Mouse (Mus musculus): Measurements from ENCODE around the gene Serpinb1b. TPM values are rescaled to one million over a fixed set of nuclear protein-coding genes. Genes with fewer than 3 reads are reported as not detected.

Serpinb1b gene
- polyA plus RNA-seq, 1 experiment: 0.19 TPM

DNA sequence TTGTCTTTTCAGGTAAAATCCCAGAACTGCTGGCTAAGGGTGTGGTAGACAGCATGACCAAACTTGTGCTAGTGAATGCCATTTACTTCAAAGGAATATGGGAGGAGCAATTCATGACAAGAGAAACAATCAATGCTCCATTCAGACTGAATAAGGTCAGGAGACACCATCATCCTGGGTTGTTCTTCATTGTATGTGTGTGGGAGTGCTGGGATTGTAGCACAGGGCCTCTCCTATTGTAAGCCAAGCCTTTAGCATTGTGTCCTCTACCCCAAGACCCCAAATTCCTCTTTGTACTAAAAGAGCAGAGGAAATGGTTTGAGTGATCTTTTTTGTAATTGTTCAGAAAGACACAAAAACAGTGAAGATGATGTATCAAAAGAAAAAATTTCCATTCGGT lies 12.9 kb downstream of the Serpinb1b start:
- DNase-seq (ENCODE audit: low read depth): no peak

DNA sequence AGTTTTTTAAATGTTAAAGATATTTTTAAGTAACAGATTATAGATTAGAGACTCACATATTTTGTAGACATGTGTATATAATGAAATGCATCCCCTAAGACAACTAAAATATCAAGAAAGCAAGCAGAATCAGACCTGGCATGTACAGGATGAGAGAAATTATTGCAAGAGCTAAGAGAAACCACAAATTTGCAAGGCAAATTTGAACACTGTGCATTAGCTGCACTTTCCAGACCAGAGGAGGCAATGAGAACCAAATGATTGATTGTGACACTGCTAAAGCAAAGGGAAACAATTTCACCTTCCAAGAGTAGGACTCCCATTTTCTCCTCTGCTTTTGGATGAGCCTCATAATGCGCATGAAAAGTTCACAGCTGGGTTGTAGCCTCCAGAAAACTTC lies 17.2 kb downstream of the Serpinb1b start:
- no peak for DNase-seq (ENCODE audit: low read depth)

DNA sequence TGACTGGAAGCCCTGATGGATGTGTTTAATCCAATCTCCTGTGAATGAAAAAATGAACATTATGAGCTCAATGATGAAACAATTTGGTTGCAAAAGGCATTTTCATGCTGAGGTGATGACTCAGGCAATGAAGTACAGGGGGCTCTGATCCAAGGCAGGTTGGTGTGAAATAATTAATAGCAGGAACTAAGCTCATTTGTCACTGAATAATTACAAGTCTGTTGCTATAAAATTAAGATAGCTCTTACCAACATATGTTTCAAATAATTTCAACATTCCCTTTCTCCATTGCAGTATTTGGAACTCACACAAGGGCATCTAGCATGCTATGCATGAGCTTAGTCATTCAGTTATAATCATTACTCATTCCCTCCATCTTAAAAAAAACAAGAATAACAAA lies 27.3 kb downstream of the Serpinb1b start:
- no peak for DNase-seq (ENCODE audit: low read depth)

DNA sequence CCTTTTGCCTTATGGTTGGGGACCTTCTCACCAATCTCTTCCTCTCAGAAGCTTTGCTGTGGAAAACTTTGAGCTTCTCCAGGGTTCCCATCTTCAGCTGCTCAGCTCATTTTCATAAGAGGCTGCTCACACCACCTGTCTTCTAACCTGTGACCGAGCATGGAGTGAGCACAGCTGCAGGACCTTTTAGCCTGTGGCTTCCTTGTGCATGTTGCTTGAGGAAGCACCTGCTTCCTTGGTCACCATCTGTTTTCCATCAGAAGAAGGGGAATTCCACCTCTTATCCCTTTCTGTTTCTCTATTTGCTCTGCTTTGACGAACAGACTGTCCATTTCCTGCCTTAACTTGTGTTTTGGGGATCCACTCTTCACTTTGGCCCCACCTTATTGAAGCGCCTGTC lies 34.7 kb downstream of the Serpinb1b start:
- DNase-seq (ENCODE audit: low read depth): no peak

DNA sequence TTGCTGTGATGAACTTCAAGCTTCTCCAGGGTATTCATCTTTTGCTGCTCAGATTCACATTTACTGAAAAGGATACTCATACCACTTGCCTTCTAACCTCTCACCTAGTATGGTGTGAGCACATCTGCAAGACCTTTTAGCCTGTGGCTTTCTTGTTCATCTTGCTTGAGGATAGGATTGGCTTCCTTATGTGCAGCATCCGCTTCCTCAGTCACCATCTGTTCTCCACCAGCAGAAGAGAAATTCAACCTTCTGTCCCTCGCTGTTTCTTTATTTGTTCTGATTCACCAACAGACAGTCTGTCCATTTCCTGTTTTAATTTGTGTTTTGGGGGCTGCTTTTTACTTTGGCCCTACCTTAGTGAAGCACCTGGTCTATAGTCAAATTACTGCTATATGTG lies 59.3 kb downstream of the Serpinb1b start:
- DNase-seq (ENCODE audit: low read depth): no peak

DNA sequence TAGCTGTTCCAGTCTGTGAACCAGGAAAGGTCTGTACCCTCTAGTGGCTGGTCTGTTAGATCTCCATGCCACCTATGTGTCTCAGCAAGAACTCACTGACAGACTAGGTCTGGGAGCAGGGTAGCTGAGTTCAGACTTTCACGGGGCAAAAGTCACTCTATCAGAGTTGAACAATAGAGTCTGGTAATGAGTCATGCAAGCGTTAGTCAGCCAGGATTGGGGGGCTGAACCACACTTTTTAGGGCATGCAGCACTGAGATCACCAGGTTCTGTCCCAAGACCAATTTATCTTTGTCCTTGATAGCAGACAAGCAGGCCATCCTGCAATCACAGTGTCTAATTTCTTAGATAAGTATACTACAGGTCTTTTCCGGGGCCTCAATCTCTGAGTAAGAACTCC lies 63.1 kb downstream of the Serpinb1b start:
- no peak for DNase-seq (ENCODE audit: low read depth)

Other genes with a start within 250 kb of the Serpinb1b start
- 4.1 and 6.2 TPM in 2 replicates for gene Serpinb1a, start 227.4 kb upstream of the Serpinb1b start, polyA plus RNA-seq (2012; rRNA removed)
- not detected in 2 replicates for gene Serpinb1c, start 180.4 kb upstream of the Serpinb1b start, polyA plus RNA-seq (2012; rRNA removed)
- 4.9 and 7.3 TPM in 2 replicates for gene Serpinb6b, start 113.4 kb upstream of the Serpinb1b start, polyA plus RNA-seq (2012; rRNA removed)
- gene Serpinb9, start 75.3 kb upstream of the Serpinb1b start, polyA plus RNA-seq (2012; rRNA removed): 11.6 and 14.1 TPM in 2 replicates
- gene Serpinb9b, start 51.2 kb upstream of the Serpinb1b start, polyA plus RNA-seq (2012; rRNA removed): 0.04 and 0.14 TPM in 2 replicates
- not detected in 2 replicates for gene Serpinb9c, start 81.2 kb downstream of the Serpinb1b start, polyA plus RNA-seq (2012; rRNA removed)
- gene Serpinb9d, start 114.4 kb downstream of the Serpinb1b start, polyA plus RNA-seq (2012; rRNA removed): not detected in 2 replicates
- not detected in 2 replicates for gene Serpinb9e, start 171.0 kb downstream of the Serpinb1b start, polyA plus RNA-seq (2012; rRNA removed)
- not detected in 2 replicates for gene Serpinb9f, start 245.5 kb downstream of the Serpinb1b start, polyA plus RNA-seq (2012; rRNA removed)